Mouse (Mus musculus): Measurements from ENCODE around the gene Ttc9b. TPM values are rescaled to one million over a fixed set of nuclear protein-coding genes. Genes with fewer than 3 reads are reported as not detected.

Ttc9b gene
- not detected in 2 replicates for polyA plus RNA-seq (2016; fragmentation: Nextera tagmentation; extraction: Ambion mirVana)

DNA sequence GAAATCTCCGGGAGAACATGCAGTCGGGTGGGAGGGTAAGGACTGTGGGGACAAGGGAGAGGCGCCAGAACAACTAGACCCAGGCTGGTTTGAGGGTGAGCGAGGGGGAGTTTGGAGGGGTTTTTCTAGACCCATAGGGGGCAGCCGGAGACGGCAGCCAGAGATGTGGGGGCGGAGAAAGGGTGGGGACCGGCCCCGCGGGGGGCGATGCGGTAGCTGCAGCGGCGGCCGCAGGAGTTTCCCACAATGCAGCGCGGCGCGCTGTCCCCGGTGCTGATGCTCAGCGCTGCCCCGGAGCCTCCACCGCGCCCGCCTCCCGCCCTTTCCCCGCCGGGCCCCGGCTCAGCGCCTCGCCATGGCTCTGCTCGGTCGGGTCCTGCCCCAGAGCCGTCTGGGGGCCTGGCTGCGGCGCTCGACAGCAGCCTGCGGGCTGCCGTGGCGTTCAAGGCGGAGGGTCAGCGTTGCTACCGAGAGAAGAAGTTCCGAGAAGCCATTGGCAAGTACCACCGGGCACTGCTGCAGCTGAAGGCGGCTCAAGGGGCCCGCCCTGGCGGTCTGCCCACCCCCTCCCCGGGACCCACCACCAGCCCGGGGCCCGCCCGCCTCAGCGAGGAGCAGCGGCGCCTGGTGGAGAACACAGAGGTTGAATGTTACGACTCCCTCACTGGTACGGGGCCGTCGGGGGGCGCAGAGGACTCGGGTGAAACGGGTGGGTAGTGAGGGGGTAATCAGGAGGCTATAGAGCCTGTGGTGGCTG is at the start of gene Ttc9b:
Ttc9b (plus strand) TSS at position 235 of the 757 bp plus-strand sequence.
- Histone ChIP-seq H3K9ac (no peak within 1 kb of the TSS), H3K4me1 (peaks cover 23% of the 10 kb centered on the region), H3K4me3 (0 out of 2 replicates have a peak within 1 kb of the TSS, but pooled peaks have one; percentile 6), H3K4me2 (peak within 1 kb of the TSS; percentile 37), H3K27me3 (replicated peaks) (peaks cover 78% of the 10 kb centered on the region), H3K9me3 (replicated peaks) (no peaks in the 10 kb centered on the region), H3K36me3 (no peaks in the 10 kb centered on the region), H3K27ac (no peak within 1 kb of the TSS)
- 6% methylated on average over 61 of the region's 62 CpGs for WGBS (ENCODE audit: insufficient replicate concordance)
- ATAC-seq = no peak

DNA sequence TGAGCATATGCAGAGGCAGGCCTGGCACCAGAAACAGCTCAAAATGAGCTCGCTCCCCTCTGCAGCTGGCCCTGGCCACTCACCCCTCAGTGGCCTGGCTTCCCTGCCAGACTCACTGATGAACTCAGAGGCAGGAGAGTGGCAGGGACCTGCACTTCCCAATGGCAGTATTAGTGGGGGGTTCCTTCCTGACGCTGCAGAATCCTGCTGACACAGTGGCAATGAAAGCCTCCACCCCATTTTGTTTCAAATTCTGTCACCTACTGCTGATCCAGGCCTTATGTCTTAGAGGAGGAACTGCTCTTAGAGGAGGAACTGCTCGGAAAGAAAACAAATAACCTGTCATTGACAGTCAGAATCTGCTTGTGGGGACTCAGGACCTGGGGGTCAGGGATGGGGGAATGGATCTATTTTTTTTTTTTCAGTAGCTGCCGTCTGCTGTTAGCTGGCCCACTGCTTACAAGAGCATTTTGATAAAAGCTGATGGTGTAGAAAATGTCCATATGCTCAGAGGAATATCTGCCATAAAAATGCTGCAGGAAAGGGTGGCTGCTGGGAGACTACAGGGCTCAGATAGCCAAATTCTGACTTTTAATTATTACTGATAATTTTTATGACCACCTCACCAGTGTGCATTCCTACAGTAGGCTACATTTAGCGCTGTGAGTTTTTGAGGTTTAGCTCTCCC is 48.9 kb upstream of the Ttc9b start:
- Histone ChIP-seq H3K4me3 (no peak overlapping the region), H3K9ac (no peak overlapping the region), H3K4me1 (peaks cover 96% of the 10 kb centered on the region), H3K27ac (no peak overlapping the region), H3K9me3 (replicated peaks) (no peaks in the 10 kb centered on the region), H3K4me2 (no peak overlapping the region), H3K27me3 (replicated peaks) (no peaks in the 10 kb centered on the region), H3K36me3 (peaks cover 36% of the 10 kb centered on the region)
- no peak for ATAC-seq
- WGBS (ENCODE audit: insufficient replicate concordance) = 58% methylated on average over 5 of the region's 5 CpGs

DNA sequence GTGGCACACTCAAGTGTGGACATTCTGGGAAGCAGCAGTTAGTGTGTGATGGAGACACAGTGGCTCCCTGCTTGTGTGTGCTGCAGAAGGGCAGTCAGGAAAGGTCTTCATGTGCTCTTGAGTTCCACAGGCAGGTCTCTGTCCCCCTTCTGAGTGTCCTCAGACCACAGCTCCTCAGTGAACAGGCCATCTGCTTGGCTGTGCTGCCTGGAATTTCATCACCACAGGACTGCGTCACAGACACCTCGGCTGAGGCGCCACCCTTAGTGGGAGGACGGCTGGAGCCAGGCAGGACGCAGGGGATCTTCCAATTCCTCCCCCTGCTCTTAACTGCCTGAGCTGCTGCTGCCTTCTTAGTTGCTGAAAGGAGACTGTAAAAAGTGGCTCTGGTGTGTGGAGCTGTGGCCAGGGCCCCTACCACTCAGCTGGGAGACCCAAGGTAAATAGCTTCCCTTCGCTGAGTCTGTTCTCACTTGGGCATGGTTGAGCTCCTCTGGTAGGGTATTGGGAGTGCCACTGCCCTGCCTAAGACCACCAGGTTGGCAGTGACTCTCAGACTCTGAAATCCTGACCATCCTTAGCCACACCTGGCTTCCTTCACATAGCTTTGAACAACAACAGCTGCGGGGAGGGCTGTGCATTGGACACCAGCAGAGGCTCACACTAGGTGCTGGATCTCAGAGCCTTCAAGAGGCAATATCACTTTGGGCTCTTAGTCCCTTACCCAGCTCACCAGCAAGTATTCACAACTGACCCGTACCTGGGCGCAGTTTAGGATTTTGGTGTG is 48.0 kb upstream of the Ttc9b start:
- WGBS (ENCODE audit: insufficient replicate concordance) = 77% methylated on average over 9 of the region's 9 CpGs
- Histone ChIP-seq H3K27me3 (replicated peaks) (no peaks in the 10 kb centered on the region), H3K9ac (no peak overlapping the region), H3K4me3 (no peak overlapping the region), H3K4me2 (no peak overlapping the region), H3K4me1 (peaks cover 89% of the 10 kb centered on the region), H3K9me3 (replicated peaks) (no peaks in the 10 kb centered on the region), H3K27ac (0 out of 2 replicates have a peak overlapping the region, but pooled peaks have one; percentile 40), H3K36me3 (peaks cover 45% of the 10 kb centered on the region)
- ATAC-seq = no peak

DNA sequence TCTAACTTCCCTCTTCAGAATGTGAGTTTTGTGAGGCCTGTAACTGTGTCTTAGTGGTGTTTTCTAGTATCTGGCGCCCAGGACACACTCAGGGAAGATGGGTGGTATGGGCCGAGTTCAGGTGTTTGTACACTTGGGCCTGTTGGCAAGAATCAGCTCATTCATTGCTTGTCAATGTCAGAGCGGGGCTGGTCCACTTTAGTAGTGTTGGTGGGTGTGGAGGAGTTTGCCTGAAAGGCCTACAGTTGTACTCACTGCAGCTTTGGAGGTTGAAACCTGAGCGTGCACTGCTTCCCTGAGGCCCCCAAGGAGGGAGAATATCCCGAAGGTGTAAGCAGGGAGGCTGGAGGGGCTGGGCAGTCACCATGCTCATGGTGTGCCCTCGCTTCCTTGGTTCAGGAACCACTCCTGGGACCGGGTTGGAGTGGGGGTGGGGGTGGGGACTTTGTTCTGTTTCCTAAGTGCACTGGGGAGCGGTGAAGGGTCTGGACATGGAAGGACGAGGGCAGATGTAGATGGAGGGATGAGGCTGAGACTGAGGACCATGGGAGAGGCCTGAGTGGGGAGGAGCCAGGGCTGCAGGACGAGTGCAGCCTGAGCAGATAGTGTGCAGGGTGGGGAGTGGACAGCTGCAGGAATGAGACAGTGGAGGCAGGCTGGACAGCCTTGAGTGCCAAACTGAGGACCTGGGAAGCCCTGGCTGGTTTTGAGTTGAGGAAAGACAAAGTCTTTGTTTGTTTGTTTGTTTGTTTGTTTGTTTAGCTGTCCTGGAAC is 47.0 kb upstream of the Ttc9b start:
- H3K4me3 ChIP-seq = no peak overlapping the region

DNA sequence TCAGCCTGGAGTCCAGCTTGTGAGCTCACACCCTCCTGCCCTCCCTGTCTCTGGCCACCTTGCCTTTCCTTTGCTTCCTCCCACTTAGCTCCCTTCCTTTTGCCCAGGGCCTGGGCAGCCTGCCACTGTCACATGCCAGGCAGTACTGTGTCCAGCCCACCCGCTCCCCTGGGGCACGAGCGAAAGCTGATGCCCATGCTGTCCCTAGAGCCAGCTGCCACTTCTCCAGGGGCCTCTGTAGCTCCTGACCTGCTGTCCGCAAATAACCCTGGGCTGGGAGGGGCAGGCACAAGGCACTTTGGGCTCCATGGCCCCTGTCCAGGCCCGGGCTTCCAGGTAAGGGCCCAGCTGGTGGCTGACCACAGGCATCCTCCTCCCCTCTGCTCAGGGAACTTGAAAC is 46.1 kb upstream of the Ttc9b start:
- Histone ChIP-seq H3K27me3 (replicated peaks) (no peaks in the 10 kb centered on the region), H3K27ac (no peak overlapping the region), H3K9ac (0 out of 2 replicates have a peak overlapping the region, but pooled peaks have one; percentile 1), H3K4me2 (no peak overlapping the region), H3K4me1 (peaks cover 71% of the 10 kb centered on the region), H3K4me3 (no peak overlapping the region), H3K36me3 (peaks cover 56% of the 10 kb centered on the region), H3K9me3 (replicated peaks) (no peaks in the 10 kb centered on the region)
- WGBS (ENCODE audit: insufficient replicate concordance) = 85% methylated on average over 5 of the region's 5 CpGs
- no peak for ATAC-seq

More for the DNA sequence above, 47.0 kb upstream of the Ttc9b start:
- peaks cover 80% of the 10 kb centered on the region for H3K4me1 ChIP-seq
- H3K36me3 ChIP-seq = peaks cover 53% of the 10 kb centered on the region
- H3K4me2 ChIP-seq = no peak overlapping the region
- H3K27ac ChIP-seq = peak overlapping the region; percentile 40; the same call in 1 of the 2 replicates
- WGBS (ENCODE audit: insufficient replicate concordance) = 53% methylated on average over 10 of the region's 10 CpGs
- H3K27me3 ChIP-seq (replicated peaks) = no peaks in the 10 kb centered on the region
- no peak for ATAC-seq
- H3K9me3 ChIP-seq (replicated peaks) = no peaks in the 10 kb centered on the region
- H3K9ac ChIP-seq = 0 out of 2 replicates have a peak overlapping the region, but pooled peaks have one; percentile 6

DNA sequence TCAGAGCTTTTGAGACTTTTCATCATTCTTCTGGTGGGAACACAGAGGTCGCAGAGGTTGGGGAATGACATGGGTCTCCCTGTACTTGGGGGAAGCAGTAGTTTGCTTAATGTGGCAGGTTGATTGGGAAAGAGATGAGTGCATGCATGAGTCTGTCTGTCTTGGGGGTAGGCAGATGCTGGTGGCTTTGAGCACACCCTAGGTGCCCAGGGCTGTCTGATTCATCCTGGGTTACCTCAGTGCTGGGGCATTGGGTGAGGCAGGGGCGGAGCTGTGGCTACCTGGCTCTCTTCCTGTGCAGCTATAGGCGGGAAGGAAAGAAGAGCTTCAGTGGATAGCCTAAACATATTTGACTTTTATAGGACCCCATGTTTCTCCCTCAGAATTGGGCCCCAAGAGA is 45.6 kb upstream of the Ttc9b start:
- peaks cover 66% of the 10 kb centered on the region for H3K4me1 ChIP-seq
- H3K36me3 ChIP-seq = peaks cover 53% of the 10 kb centered on the region
- H3K27me3 ChIP-seq (replicated peaks) = no peaks in the 10 kb centered on the region
- H3K9me3 ChIP-seq (replicated peaks) = no peaks in the 10 kb centered on the region
- no peak for ATAC-seq
- no peak overlapping the region for H3K27ac ChIP-seq
- 0 out of 2 replicates have a peak overlapping the region, but pooled peaks have one; percentile 1 for H3K9ac ChIP-seq
- 91% methylated on average over 3 of the region's 3 CpGs for WGBS (ENCODE audit: insufficient replicate concordance)
- no peak overlapping the region for H3K4me3 ChIP-seq
- no peak overlapping the region for H3K4me2 ChIP-seq

DNA sequence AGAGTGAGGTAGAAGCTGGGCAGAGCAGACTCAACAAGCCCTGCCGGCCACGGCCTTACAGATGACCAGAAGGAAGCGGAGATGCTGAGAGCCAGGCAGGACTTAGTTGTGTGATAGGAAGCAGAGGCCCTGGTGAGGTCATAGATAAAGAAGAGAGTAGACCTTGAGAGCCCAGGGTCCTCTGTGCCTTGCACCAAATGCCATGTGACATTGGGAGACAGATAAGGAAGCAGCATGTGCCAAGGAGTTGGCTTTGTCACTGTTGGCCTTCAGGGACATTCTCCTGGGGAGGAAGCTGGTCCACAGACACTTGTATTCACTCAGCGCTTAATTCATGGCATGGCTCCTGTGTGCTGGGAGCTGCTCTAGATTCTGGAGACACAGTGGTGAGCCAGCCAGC is 44.4 kb upstream of the Ttc9b start:
- no peak for ATAC-seq
- no peak overlapping the region for H3K4me2 ChIP-seq
- WGBS (ENCODE audit: insufficient replicate concordance) = 56% methylated on average over 4 of the region's 4 CpGs
- peaks cover 55% of the 10 kb centered on the region for H3K4me1 ChIP-seq
- H3K9ac ChIP-seq = no peak overlapping the region
- H3K27me3 ChIP-seq (replicated peaks) = no peaks in the 10 kb centered on the region
- H3K4me3 ChIP-seq = no peak overlapping the region
- peaks cover 54% of the 10 kb centered on the region for H3K36me3 ChIP-seq
- no peaks in the 10 kb centered on the region for H3K9me3 ChIP-seq (replicated peaks)
- H3K27ac ChIP-seq = 0 out of 2 replicates have a peak overlapping the region, but pooled peaks have one; percentile 16

DNA sequence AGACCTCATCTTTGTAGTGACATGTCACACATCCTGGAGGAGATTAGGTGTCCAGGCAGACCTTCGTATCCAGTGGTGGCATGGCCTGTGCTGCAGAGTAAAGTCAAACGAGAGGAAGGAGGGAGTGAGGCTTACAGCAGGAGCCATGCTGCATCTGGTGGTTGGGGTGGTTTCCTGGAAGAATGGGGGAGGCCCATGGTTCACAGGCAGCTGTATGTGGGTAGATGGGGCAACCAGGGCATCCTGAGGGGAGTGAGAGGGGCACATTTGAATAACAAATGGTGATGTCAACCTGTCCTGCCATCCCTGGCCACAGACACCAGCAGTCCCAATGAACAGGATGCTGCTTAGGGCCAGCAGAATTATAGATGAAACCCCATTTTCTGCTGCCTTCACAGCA is 44.0 kb upstream of the Ttc9b start:
- no peak for ATAC-seq
- H3K27ac ChIP-seq = 0 out of 2 replicates have a peak overlapping the region, but pooled peaks have one; percentile 16
- H3K4me1 ChIP-seq = peaks cover 51% of the 10 kb centered on the region
- H3K4me2 ChIP-seq = no peak overlapping the region
- H3K9ac ChIP-seq = no peak overlapping the region
- H3K4me3 ChIP-seq = no peak overlapping the region
- no peaks in the 10 kb centered on the region for H3K27me3 ChIP-seq (replicated peaks)
- peaks cover 54% of the 10 kb centered on the region for H3K36me3 ChIP-seq
- no peaks in the 10 kb centered on the region for H3K9me3 ChIP-seq (replicated peaks)
- 73% methylated on average over 2 of the region's 2 CpGs for WGBS (ENCODE audit: insufficient replicate concordance)

DNA sequence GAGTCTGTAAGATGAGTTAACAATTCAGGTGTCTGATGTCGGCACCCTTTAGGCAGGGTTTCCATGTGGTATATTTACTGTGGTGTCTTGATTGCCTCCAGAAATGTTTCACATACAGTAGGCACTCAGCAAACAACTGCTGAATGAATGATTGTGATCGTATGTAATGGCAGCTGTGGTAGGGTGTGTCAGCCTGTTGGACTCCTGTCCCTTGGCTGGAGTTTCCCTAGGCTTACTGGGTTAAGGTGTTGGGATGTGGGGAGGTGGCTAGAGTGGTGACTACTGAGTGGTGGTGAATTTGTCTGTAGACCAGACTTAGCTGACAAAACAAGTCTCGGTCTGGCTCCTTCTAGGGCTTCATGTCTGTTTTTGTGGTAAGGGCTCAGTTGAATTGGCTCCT is 43.3 kb upstream of the Ttc9b start:
- H3K27me3 ChIP-seq (replicated peaks) = no peaks in the 10 kb centered on the region
- H3K36me3 ChIP-seq = peaks cover 54% of the 10 kb centered on the region
- no peak overlapping the region for H3K4me2 ChIP-seq
- ATAC-seq = no peak
- no peak overlapping the region for H3K27ac ChIP-seq
- no peak overlapping the region for H3K9ac ChIP-seq
- peaks cover 45% of the 10 kb centered on the region for H3K4me1 ChIP-seq
- WGBS (ENCODE audit: insufficient replicate concordance) = 78% methylated on average over 3 of the region's 3 CpGs
- no peak overlapping the region for H3K4me3 ChIP-seq
- no peaks in the 10 kb centered on the region for H3K9me3 ChIP-seq (replicated peaks)

DNA sequence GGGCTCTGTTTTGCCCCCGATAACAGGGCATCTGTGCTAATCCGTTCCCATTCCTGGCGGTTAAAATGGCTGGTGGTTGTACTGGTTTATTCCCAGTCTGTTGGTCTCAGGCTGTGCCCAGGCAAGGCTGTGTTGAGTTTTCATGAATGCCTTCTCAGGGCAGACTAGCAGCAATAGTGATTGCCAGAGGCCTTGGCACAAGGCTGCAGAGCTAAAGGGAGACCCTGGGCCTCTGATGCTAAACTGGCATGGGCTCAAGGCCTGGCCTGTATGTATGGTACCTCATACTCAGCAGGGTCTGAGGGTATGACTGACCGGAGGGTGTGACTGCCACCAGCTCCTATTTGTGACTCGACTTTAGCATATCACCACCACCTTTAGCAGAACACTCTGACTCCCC is 42.8 kb upstream of the Ttc9b start:
- no peaks in the 10 kb centered on the region for H3K27me3 ChIP-seq (replicated peaks)
- no peak overlapping the region for H3K4me2 ChIP-seq
- no peak overlapping the region for H3K27ac ChIP-seq
- H3K9me3 ChIP-seq (replicated peaks) = no peaks in the 10 kb centered on the region
- H3K9ac ChIP-seq = no peak overlapping the region
- H3K36me3 ChIP-seq = peaks cover 59% of the 10 kb centered on the region
- WGBS (ENCODE audit: insufficient replicate concordance) = 88% methylated on average over 5 of the region's 5 CpGs
- no peak for ATAC-seq
- H3K4me3 ChIP-seq = no peak overlapping the region
- H3K4me1 ChIP-seq = peaks cover 40% of the 10 kb centered on the region

DNA sequence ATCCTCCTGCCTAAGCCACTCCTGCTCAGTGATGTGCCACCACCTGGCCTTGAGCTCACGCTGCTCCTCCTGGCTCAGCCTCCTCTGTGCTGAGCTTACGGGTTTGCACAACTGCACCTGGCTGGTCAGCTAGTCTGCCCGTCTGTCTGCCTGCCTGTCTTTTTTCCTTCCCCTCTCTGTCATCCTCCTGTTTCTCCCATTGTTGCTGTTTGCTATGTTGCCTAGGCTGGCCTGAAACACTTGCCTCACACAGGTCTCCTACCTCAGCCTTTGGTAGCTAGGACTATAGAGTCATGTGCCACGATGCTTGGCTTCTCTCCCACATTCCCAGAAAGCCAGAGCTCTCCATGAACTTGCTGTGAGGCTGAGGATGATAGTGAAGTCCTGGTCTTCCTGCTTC is 40.8 kb upstream of the Ttc9b start:
- WGBS (ENCODE audit: insufficient replicate concordance) = 78% methylated on average over 4 of the region's 4 CpGs
- Histone ChIP-seq H3K4me3 (no peak overlapping the region), H3K4me1 (peaks cover 19% of the 10 kb centered on the region), H3K4me2 (no peak overlapping the region), H3K9me3 (replicated peaks) (no peaks in the 10 kb centered on the region), H3K27me3 (replicated peaks) (no peaks in the 10 kb centered on the region), H3K9ac (no peak overlapping the region), H3K36me3 (peaks cover 68% of the 10 kb centered on the region), H3K27ac (no peak overlapping the region)
- ATAC-seq = no peak

Data from liver, embryonic 12.5 days (tissue).